Mouse (Mus musculus): ENCODE results near the gene Snx11. TPM values are rescaled to one million over a fixed set of nuclear protein-coding genes. Genes with fewer than 3 reads are reported as not detected.
A peak's percentile ranks its signal among the peaks of the same experiment; 100 is the strongest.
"Not testable (repeated sequence)": the region's sequence is repeated elsewhere in the genome, so short reads cannot be mapped to it uniquely, and the experiment has no call there.

Gene Snx11
- total RNA-seq, 2 experiments from 2014 or later: 40.9 to 49.4 TPM

- no peak for DNase-seq (ENCODE audit: extremely low spot score in 1 of 2, low spot score in 1 of 2)
Measured at GRCm38 (mm10) chr11:96796586-96796985, 19.2 kb upstream of the Snx11 start.

GRCm38 (mm10) chr11:96796081-96796480, 18.7 kb upstream of the Snx11 start:
- DNase-seq (ENCODE audit: extremely low spot score in 1 of 2, low spot score in 1 of 2): no peak

GRCm38 (mm10) chr11:96795491-96795890, 18.1 kb upstream of the Snx11 start:
- no peak for DNase-seq (ENCODE audit: extremely low spot score in 1 of 2, low spot score in 1 of 2)

GRCm38 (mm10) chr11:96790681-96791080, 13.3 kb upstream of the Snx11 start:
- DNase-seq (ENCODE audit: extremely low spot score in 1 of 2, low spot score in 1 of 2): no peak

- no peak for DNase-seq (ENCODE audit: extremely low spot score in 1 of 2, low spot score in 1 of 2)
Measured at GRCm38 (mm10) chr11:96789990-96790389, 12.6 kb upstream of the Snx11 start.

- DNase-seq (ENCODE audit: extremely low spot score in 1 of 2, low spot score in 1 of 2): peak; percentile 84
Measured at GRCm38 (mm10) chr11:96788871-96789795, 11.8 kb upstream of the Snx11 start, which contains the start of gene Cbx1. Cbx1 (plus strand) TSS chr11:96789127.

- DNase-seq (ENCODE audit: extremely low spot score in 1 of 2, low spot score in 1 of 2): no peak
Measured at GRCm38 (mm10) chr11:96786731-96787450, 9.5 kb upstream of the Snx11 start.

- peak in 1 of 2 experiments; percentile 77 for DNase-seq (ENCODE audit: extremely low spot score in 1 of 2, low spot score in 1 of 2)
Measured at GRCm38 (mm10) chr11:96784847-96785246, 7.5 kb upstream of the Snx11 start.

- no peak for DNase-seq (ENCODE audit: extremely low spot score in 1 of 2, low spot score in 1 of 2)
Measured at GRCm38 (mm10) chr11:96781425-96781824, 4.1 kb upstream of the Snx11 start.

GRCm38 (mm10) chr11:96780306-96780705, 2.9 kb upstream of the Snx11 start:
- no peak for DNase-seq (ENCODE audit: extremely low spot score in 1 of 2, low spot score in 1 of 2)

- DNase-seq (ENCODE audit: extremely low spot score in 1 of 2, low spot score in 1 of 2): not testable (repeated sequence)
Measured at GRCm38 (mm10) chr11:96778061-96778627, 785 bp upstream of the Snx11 start.

- no peak for DNase-seq (ENCODE audit: extremely low spot score in 1 of 2, low spot score in 1 of 2)
Measured at GRCm38 (mm10) chr11:96776068-96776467, 1.3 kb downstream of the Snx11 start.

GRCm38 (mm10) chr11:96775665-96776064, 1.7 kb downstream of the Snx11 start:
- no peak for DNase-seq (ENCODE audit: extremely low spot score in 1 of 2, low spot score in 1 of 2)

- DNase-seq (ENCODE audit: extremely low spot score in 1 of 2, low spot score in 1 of 2): no peak
Measured at GRCm38 (mm10) chr11:96775063-96775462, 2.3 kb downstream of the Snx11 start.

GRCm38 (mm10) chr11:96774536-96774935, 2.8 kb downstream of the Snx11 start:
- no peak for DNase-seq (ENCODE audit: extremely low spot score in 1 of 2, low spot score in 1 of 2)

GRCm38 (mm10) chr11:96772413-96772812, 4.9 kb downstream of the Snx11 start:
- DNase-seq (ENCODE audit: extremely low spot score in 1 of 2, low spot score in 1 of 2): no peak

- DNase-seq (ENCODE audit: extremely low spot score in 1 of 2, low spot score in 1 of 2): no peak
Measured at GRCm38 (mm10) chr11:96771274-96771975, 5.9 kb downstream of the Snx11 start.

GRCm38 (mm10) chr11:96768240-96768639, 9.1 kb downstream of the Snx11 start:
- no peak for DNase-seq (ENCODE audit: extremely low spot score in 1 of 2, low spot score in 1 of 2)

- DNase-seq (ENCODE audit: extremely low spot score in 1 of 2, low spot score in 1 of 2): no peak
Measured at GRCm38 (mm10) chr11:96767096-96767495, 10.3 kb downstream of the Snx11 start.

- no peak for DNase-seq (ENCODE audit: extremely low spot score in 1 of 2, low spot score in 1 of 2)
Measured at GRCm38 (mm10) chr11:96766555-96766954, 10.8 kb downstream of the Snx11 start.
